Mouse (Mus musculus): Measurements from ENCODE around the gene Gm28047.

GRCm38 (mm10) chr15:102562491-102562890, 62.4 kb downstream of the Gm28047 start:
- TF ChIP-seq CTCF (IDR thresholded peaks at IDR 0.05; ENCODE audit: low read depth, low read length) (no peak), POLR2A (IDR thresholded peaks at IDR 0.05; ENCODE audit: borderline replicate concordance, low read depth, low read length) (no peak)

Data from bone marrow macrophage, adult 2 months (primary cell).